Mouse (Mus musculus) G1E (cell line): ENCODE results near the gene Slc51a.

Experiments used
- CTCF ChIP-seq: IDR thresholded peaks from 2 replicates; pipeline ENCODE4 v1.5.1; 2012; ENCODE audit warnings: low read depth, low read length, inconsistent platforms, mixed read lengths
- GATA1 ChIP-seq: IDR thresholded peaks from 2 replicates; pipeline ENCODE4 v1.6.1; 2012; ENCODE audit warnings: borderline replicate concordance, low read length, inconsistent platforms, mixed read lengths

DNA sequence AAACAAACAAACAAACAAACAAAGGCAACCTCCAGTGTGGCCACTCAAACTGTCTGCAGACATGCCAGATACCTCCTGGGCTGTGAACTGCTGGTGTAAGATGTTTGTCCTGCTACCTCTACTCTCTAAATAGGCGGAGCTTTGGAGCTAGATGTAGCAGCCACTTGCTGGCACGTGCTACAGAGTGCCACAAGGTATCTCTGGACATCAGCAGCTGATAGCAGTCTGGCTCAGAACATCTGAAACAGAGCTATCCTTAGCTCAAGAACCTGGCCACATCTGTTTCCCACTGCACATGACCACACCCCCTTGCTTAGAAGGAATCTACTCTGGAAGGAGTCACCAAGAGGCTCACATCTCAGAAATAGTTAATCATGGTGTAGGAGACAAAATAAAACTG is 2.5 kb downstream of the Slc51a start:
- TF ChIP-seq CTCF (no peak), GATA1 (no peak)
